10 mouse cellular contexts compared by ENCODE assay signal in the genomic region with DNA sequence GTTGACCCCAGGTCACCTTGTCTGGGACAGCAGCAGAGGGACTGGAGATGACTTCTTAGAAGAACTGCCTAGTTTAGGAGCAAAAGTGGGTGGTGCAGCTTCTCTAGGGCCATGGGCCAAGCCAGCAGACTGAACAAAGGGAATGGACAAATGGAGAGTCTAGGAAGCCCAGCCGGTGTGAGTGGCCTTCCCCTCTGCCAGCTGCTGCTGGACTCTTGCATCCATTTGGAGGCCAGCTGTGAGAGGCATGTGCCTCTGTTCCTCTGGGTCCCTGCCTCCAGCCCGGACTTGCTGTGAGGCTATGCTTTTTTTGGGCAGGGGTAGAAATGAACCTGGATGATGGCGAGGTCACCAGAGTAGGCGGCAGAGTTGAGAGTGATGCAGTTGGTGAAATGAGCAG. TPM values are rescaled to one million over a fixed set of nuclear protein-coding genes. Genes with fewer than 3 reads are reported as not detected.
DNase-seq lines count a peak whose midpoint lies in the region; ATAC-seq and TF ChIP-seq lines count a peak whose summit lies in the region.
"Had no signal": no experiment of that assay in that cellular context is flagged by ENCODE, and none has a peak within 500 bp of the region (broad histone marks: within the 10 kb centered on the region; RNA-seq: fewer than 3 reads in every experiment).

A gene (minus strand): TSS at position 152 of the 400 bp plus-strand sequence.

- no peak within 1 kb of the TSS for H3K4me3 ChIP-seq in kidney, adult 2 months (ENCODE audit: insufficient read depth, low read depth, low read length)
- no peak within 1 kb of the TSS for H3K4me3 ChIP-seq in embryonic facial prominence, embryonic 14.5 days (ENCODE audit: low read depth, low read length)
- no peak within 1 kb of the TSS for H3K4me3 ChIP-seq in hindbrain, embryonic 13.5 days
- H3K4me3 ChIP-seq in stomach, embryonic 15.5 days (replicated peaks) = no peak within 1 kb of the TSS
- H3K4me3 ChIP-seq: liver, embryonic 15.5 days had no signal

- no peaks in the 10 kb centered on the region for H3K36me3 ChIP-seq in kidney, adult 2 months (ENCODE audit: control insufficient read depth, insufficient read depth, low read length)
- no peaks in the 10 kb centered on the region for H3K36me3 ChIP-seq in embryonic facial prominence, embryonic 14.5 days (ENCODE audit: control insufficient read depth, insufficient read depth, low read length)
- no peaks in the 10 kb centered on the region for H3K36me3 ChIP-seq in hindbrain, embryonic 13.5 days
- no peaks in the 10 kb centered on the region for H3K36me3 ChIP-seq in stomach, embryonic 15.5 days
- H3K36me3 ChIP-seq: G1E; liver, embryonic 15.5 days had no signal

- no peak for ATAC-seq in embryonic facial prominence, embryonic 14.5 days (ENCODE audit: low read depth)
- ATAC-seq in hindbrain, embryonic 13.5 days (ENCODE audit: low FRiP score) = no peak
- no peak for ATAC-seq in stomach, embryonic 15.5 days (ENCODE audit: insufficient read depth, low FRiP score, low read depth)
- ATAC-seq in megakaryocyte-erythroid progenitor cell, adult 5-6 weeks (replicated peaks; ENCODE audit: low FRiP score, low TSS enrichment, poor library complexity, severe bottlenecking) = no peak

- H3K27ac ChIP-seq in kidney, adult 2 months (ENCODE audit: insufficient read depth, low read depth, low read length) = no peak within 1 kb of the TSS
- 0 out of 2 replicates have a peak within 1 kb of the TSS, but pooled peaks have one; percentile 18 for H3K27ac ChIP-seq in embryonic facial prominence, embryonic 14.5 days (replicated peaks; ENCODE audit: low read depth, low read length)
- H3K27ac ChIP-seq in hindbrain, embryonic 13.5 days = no peak within 1 kb of the TSS
- no peak within 1 kb of the TSS for H3K27ac ChIP-seq in stomach, embryonic 15.5 days

- TF ChIP-seq CTCF in kidney, adult 2 months (conservative IDR thresholded peaks at IDR 0.05; ENCODE audit: insufficient read depth, insufficient read length, low read depth, low read length) = no peak

- TF ChIP-seq POLR2A in kidney, adult 2 months (IDR thresholded peaks at IDR 0.05; ENCODE audit: low read depth, low read length) = no peak

- no peaks in the 10 kb centered on the region for H3K27me3 ChIP-seq in kidney, adult 2 months (replicated peaks; ENCODE audit: control insufficient read depth, insufficient read depth, low read length)
- no peaks in the 10 kb centered on the region for H3K27me3 ChIP-seq in embryonic facial prominence, embryonic 14.5 days (replicated peaks; ENCODE audit: control insufficient read depth, insufficient read depth, low read length)
- H3K27me3 ChIP-seq in hindbrain, embryonic 13.5 days = no peaks in the 10 kb centered on the region
- H3K27me3 ChIP-seq in stomach, embryonic 15.5 days (replicated peaks) = no peaks in the 10 kb centered on the region
- H3K27me3 ChIP-seq: liver, embryonic 15.5 days had no signal

- no peak for DNase-seq in kidney, adult 2 months
- no peak for DNase-seq in kidney, postnatal 36 days
- peak; percentile 31 for DNase-seq in Muller cell, postnatal 12 days (ENCODE audit: inconsistent ontology term)
- DNase-seq in embryonic facial prominence, embryonic 14.5 days (ENCODE audit: low spot score) = no peak
- no peak for DNase-seq in cerebellum, postnatal 14 days

- no peak within 1 kb of the TSS for H3K9ac ChIP-seq in embryonic facial prominence, embryonic 14.5 days (ENCODE audit: low read depth, low read length)
- H3K9ac ChIP-seq in hindbrain, embryonic 13.5 days = no peak within 1 kb of the TSS
- H3K9ac ChIP-seq in stomach, embryonic 15.5 days = no peak within 1 kb of the TSS
- H3K9ac ChIP-seq: liver, embryonic 15.5 days had no signal

- H3K9me3 ChIP-seq in embryonic facial prominence, embryonic 14.5 days (ENCODE audit: control insufficient read depth, low read length) = no peaks in the 10 kb centered on the region
- no peaks in the 10 kb centered on the region for H3K9me3 ChIP-seq in hindbrain, embryonic 13.5 days
- no peaks in the 10 kb centered on the region for H3K9me3 ChIP-seq in stomach, embryonic 15.5 days
- H3K9me3 ChIP-seq: G1E; liver, embryonic 15.5 days had no signal

- WGBS in kidney, adult 2 months = 81% methylated on average over 4 of the region's 4 CpGs
- WGBS in embryonic facial prominence, embryonic 14.5 days = 75% methylated on average over 3 of the region's 4 CpGs
- 79% methylated on average over 4 of the region's 4 CpGs for WGBS in hindbrain, embryonic 13.5 days
- WGBS in stomach, embryonic 15.5 days = 82% methylated on average over 4 of the region's 4 CpGs

- H3K4me2 ChIP-seq in embryonic facial prominence, embryonic 14.5 days (ENCODE audit: low read depth, low read length) = no peak within 1 kb of the TSS
- no peak within 1 kb of the TSS for H3K4me2 ChIP-seq in hindbrain, embryonic 13.5 days
- H3K4me2 ChIP-seq in stomach, embryonic 15.5 days = no peak within 1 kb of the TSS
- H3K4me2 ChIP-seq: liver, embryonic 15.5 days had no signal

- peaks cover 6% of the 10 kb centered on the region; the same call in 1 of the 2 replicates for H3K4me1 ChIP-seq in kidney, adult 2 months (ENCODE audit: control insufficient read depth, insufficient read depth, low read length)
- peaks cover 8% of the 10 kb centered on the region for H3K4me1 ChIP-seq in embryonic facial prominence, embryonic 14.5 days (ENCODE audit: control insufficient read depth, insufficient read depth, low read length)
- H3K4me1 ChIP-seq in hindbrain, embryonic 13.5 days (replicated peaks) = peaks cover 10% of the 10 kb centered on the region
- no peaks in the 10 kb centered on the region for H3K4me1 ChIP-seq in stomach, embryonic 15.5 days

RNA-seq across cellular contexts. Expression of the gene that starts here (rescaled TPM):
- polyA plus RNA-seq in kidney, adult 2 months (2012; rRNA removed) = 31.1 and 35.9 TPM in 2 replicates
- polyA plus RNA-seq in embryonic facial prominence, embryonic 14.5 days (2014; fragmentation: Nextera tagmentation; extraction: Ambion mirVana) = 22.7 and 23.9 TPM in 2 replicates
- polyA plus RNA-seq in hindbrain, embryonic 13.5 days (2015; fragmentation: Nextera tagmentation; extraction: Ambion mirVana) = 9.6 and 10.5 TPM in 2 replicates
- 18.0 and 19.1 TPM in 2 replicates for polyA plus RNA-seq in stomach, embryonic 15.5 days (2015; fragmentation: Nextera tagmentation; extraction: Ambion mirVana)
- 6.3 and 11.0 TPM in 2 replicates for total RNA-seq in megakaryocyte-erythroid progenitor cell, adult 5-6 weeks (2014; fragmentation: Nextera tagmentation)
- 2.4 and 3.2 TPM in 2 replicates for total RNA-seq in megakaryocyte-erythroid progenitor cell, adult 5-6 weeks (2017)
